ENCODE assay signal across 1 mouse cellular context in genomic region chr3:134222593-134222992, GRCm38 (mm10).
TF ChIP-seq lines count a peak whose summit lies in the region.

No protein-coding gene starts in this region.

TF ChIP-seq in MEL, 35 proteins besides CTCF, POLR2A, EP300 and RAD21 (continued from another document):
- TF ChIP-seq NRF1 (IDR thresholded peaks at IDR 0.05; ENCODE audit: insufficient read depth, low read depth, low read length, poor library complexity, severe bottlenecking) (no peak), USF1 (IDR thresholded peaks at IDR 0.05; ENCODE audit: low read depth, low read length) (no peak), SMC3 (IDR thresholded peaks at IDR 0.05; ENCODE audit: low read depth, low read length) (no peak), GABPA (IDR thresholded peaks at IDR 0.05; ENCODE audit: low read depth, low read length) (no peak), BHLHE40 (IDR thresholded peaks at IDR 0.05; ENCODE audit: borderline replicate concordance, low read depth, low read length) (no peak), MYB (IDR thresholded peaks at IDR 0.05; ENCODE audit: low read depth, low read length) (no peak), ZKSCAN1 (IDR thresholded peaks at IDR 0.05; ENCODE audit: low read depth, low read length) (no peak), MXI1 (IDR thresholded peaks at IDR 0.05; ENCODE audit: low read depth, low read length) (no peak), POLR2AphosphoS2 (IDR thresholded peaks at IDR 0.05; ENCODE audit: low read length) (no peak), MAX (IDR thresholded peaks at IDR 0.05; ENCODE audit: low read length) (no peak), UBTF (IDR thresholded peaks at IDR 0.05; ENCODE audit: borderline replicate concordance, insufficient read depth, low read depth, low read length) (no peak), TBP (IDR thresholded peaks at IDR 0.05; ENCODE audit: low read depth, low read length) (no peak), ELF1 (IDR thresholded peaks at IDR 0.05; ENCODE audit: low read depth, low read length) (0 out of 2 replicates have a peak, but pooled peaks have one; percentile 17), E2F4 (IDR thresholded peaks at IDR 0.05; ENCODE audit: borderline replicate concordance, low read depth, low read length) (no peak), RCOR1 (IDR thresholded peaks at IDR 0.05; ENCODE audit: low read depth, low read length) (0 out of 2 replicates have a peak, but pooled peaks have one; percentile 32), CHD1 (IDR thresholded peaks at IDR 0.05; ENCODE audit: low read depth, low read length) (no peak), ZNF384 (IDR thresholded peaks at IDR 0.05; ENCODE audit: low read depth, low read length) (0 out of 2 replicates have a peak, but pooled peaks have one; percentile 11)
